Mouse (Mus musculus) frontal cortex, postnatal 25 days (tissue): ENCODE data around the gene Pheta2.
A peak's percentile ranks its signal among the peaks of the same experiment; 100 is the strongest.
"Not testable (repeated sequence)": the region's sequence is repeated elsewhere in the genome, so short reads cannot be mapped to it uniquely, and the experiment has no call there.

Source experiments
- DNase-seq, 2 experiments: peaks; one replicate each; pipeline ENCODE4 v3.0.0; 2022; ENCODE audit warnings: low spot score in 2 of 2

The Pheta2 gene

GRCm38 (mm10) chr15:82343368-82344287 is 4.9 kb downstream of the Pheta2 start:
- DNase-seq = no peak

GRCm38 (mm10) chr15:82344971-82345370 is 6.2 kb downstream of the Pheta2 start:
- DNase-seq = no peak

GRCm38 (mm10) chr15:82345820-82346470 is 7.2 kb downstream of the Pheta2 start:
- peak; percentile 94 to 97 for DNase-seq

- no peak for DNase-seq
Measured at GRCm38 (mm10) chr15:82346580-82347302, 8.0 kb downstream of the Pheta2 start.

GRCm38 (mm10) chr15:82347303-82347676 is 8.5 kb downstream of the Pheta2 start:
- DNase-seq = no peak

- DNase-seq = no peak
Measured at GRCm38 (mm10) chr15:82347852-82348251, 9.1 kb downstream of the Pheta2 start.

GRCm38 (mm10) chr15:82348258-82348998 is 9.7 kb downstream of the Pheta2 start:
- no peak for DNase-seq

- DNase-seq = no peak
Measured at GRCm38 (mm10) chr15:82348999-82349341, 10.2 kb downstream of the Pheta2 start.

GRCm38 (mm10) chr15:82350349-82350748 is 11.6 kb downstream of the Pheta2 start:
- DNase-seq = no peak

- no peak for DNase-seq
Measured at GRCm38 (mm10) chr15:82351480-82351879, 12.7 kb downstream of the Pheta2 start.

- DNase-seq = no peak
Measured at GRCm38 (mm10) chr15:82353078-82353744, 14.5 kb downstream of the Pheta2 start.

GRCm38 (mm10) chr15:82353745-82354113 is 15.0 kb downstream of the Pheta2 start:
- DNase-seq = no peak

GRCm38 (mm10) chr15:82354126-82354945 is 15.6 kb downstream of the Pheta2 start, which contains the start of gene Ndufa6:
TSS of gene Ndufa6 (minus strand) at chr15:82354322.
- DNase-seq = peak; percentile 83 to 95

GRCm38 (mm10) chr15:82358431-82359260 is 19.9 kb downstream of the Pheta2 start:
- DNase-seq = no peak

- DNase-seq = peak; percentile 1 to 3
Measured at GRCm38 (mm10) chr15:82361459-82362018, 22.8 kb downstream of the Pheta2 start.

GRCm38 (mm10) chr15:82362234-82362633 is 23.5 kb downstream of the Pheta2 start:
- peak in 1 of 2 experiments; percentile 0 for DNase-seq

GRCm38 (mm10) chr15:82363801-82364200 is 25.1 kb downstream of the Pheta2 start:
- not testable (repeated sequence) for DNase-seq

- DNase-seq = not testable (repeated sequence)
Measured at GRCm38 (mm10) chr15:82364561-82364960, 25.8 kb downstream of the Pheta2 start.

GRCm38 (mm10) chr15:82368146-82368545 is 29.4 kb downstream of the Pheta2 start:
- DNase-seq = no peak
